Mouse (Mus musculus) B cell, adult (primary cell): ENCODE results near the gene Idh1. TPM values are rescaled to one million over a fixed set of nuclear protein-coding genes. Genes with fewer than 3 reads are reported as not detected.

Experiments used
- total RNA-seq: library from RNA; stranded (reverse); gene quantifications from 4 replicates; pipeline ENCODE4 v1.2.4, GENCODE M21; 2023; ENCODE audit not compliant: inconsistent age

Idh1 gene
- 4.7 to 7.3 TPM (median 5.7 TPM) in 4 replicates for total RNA-seq

DNA sequence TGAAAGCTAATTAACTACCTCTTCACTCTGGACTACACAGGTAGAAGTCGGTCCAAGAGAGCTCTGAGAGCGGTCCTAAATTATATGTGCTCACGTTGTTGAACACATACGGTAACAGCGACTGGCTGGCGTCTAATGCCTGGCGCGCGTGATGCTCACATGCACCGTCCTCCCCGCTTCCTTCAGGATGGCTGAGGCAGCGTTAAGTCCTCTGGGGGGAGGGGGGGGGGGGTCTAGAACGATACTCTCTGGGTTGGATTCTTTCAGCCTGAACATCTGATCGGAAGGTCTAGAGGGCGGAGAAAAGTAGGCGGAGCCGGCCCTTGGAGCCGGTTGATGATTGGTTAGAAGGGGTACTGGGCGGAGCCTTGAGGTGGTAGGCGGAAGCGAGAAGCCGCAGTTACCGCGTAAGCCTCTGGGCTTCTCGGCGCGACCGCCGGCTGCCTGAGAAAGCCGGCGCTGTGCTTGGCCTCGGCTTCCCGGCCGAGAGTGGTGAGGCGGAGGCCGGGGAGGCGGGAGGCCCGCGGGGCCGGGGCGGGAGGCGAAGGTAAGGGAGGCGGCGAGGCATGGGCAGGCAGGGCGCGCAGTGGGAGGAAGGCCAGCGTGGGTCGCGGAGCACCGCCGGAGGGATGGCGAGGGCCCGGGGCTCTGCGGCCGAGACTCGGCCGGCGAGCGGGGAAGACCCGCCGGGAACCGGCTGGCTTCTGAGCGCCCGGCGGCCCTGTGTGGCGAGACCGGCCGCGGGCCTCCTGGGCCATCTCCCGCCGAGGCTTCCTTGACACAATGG is at the start of gene Idh1, which contains the start of gene Pikfyve:
Gene Idh1, minus strand, starts transcription at position 214 of the 787 bp plus-strand sequence.
Gene Pikfyve, plus strand, starts transcription at position 397 of the 787 bp plus-strand sequence.

DNA sequence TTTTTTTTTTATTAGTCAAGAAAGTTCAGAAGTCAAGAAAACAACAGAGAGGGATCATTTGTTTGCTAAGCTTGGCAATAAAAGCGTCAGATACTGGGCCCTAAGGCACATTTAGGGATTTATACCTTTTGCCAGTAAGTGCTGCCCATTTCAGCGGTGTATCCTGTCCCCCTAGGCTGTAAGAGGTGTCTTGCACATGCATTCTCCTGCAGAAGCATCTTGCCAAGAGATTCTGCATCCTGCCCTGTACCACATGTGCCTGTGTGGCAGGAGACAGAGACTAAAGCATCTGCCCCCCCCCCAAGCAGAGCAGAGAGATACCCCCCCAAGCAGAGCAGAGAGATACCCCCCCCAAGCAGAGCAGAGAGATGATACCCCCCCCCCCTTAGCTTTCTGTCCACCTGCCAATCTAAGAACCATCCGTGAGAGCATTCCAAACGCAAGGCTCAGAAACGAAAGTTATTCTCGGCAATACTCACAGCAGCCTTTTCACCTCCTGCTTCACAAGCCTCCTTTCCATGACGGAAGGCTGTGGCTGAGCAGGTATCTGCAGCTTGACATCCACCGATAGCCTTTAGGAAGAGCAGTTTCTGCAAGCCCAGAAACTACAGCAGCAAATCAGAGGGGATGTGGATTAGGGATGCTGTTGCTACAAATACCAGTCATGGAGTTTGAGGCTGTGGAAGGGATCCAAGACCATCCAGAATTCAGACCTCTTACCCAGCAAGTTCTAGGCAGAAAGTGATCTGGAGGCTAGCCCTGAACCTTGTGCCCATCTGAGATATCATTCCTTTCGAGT is 63.5 kb downstream of the Idh1 start, which contains the start of gene D630023F18Rik:
Gene D630023F18Rik, minus strand, starts transcription at position 641 of the 799 bp plus-strand sequence.

DNA sequence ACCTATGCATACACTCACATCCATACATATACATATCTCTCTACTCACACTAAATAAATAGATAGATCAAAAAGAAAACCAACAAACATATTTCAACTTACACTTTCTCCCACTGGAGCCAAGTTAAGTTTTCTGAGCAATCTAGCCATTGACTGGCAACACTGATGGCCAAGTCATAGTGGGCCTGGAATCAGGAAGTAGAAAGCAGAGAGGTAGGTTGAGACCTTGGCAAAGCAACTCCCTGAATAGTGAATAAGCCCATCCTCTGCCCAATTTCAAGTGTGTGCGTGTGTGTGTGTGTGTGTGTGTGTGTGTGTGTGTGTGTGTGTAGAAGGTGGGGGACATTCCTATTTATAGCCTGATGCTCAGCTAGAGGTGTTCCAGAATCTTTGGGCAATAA is 66.9 kb downstream of the Idh1 start, which contains the start of gene Gm28845:
Gene Gm28845, minus strand, starts transcription at position 121 of the 400 bp plus-strand sequence.

Other genes with a start within 250 kb of the Idh1 start
- 94.1 to 99.0 TPM (median 96.4 TPM) in 4 replicates for gene Plekhm3, start 229.7 kb downstream of the Idh1 start, total RNA-seq
- not detected in 4 replicates for gene Akr1cl, start 153.7 kb downstream of the Idh1 start, total RNA-seq
- not detected in 4 replicates for gene Cryge, start 135.4 kb downstream of the Idh1 start, total RNA-seq
- gene Crygd, start 123.0 kb downstream of the Idh1 start, total RNA-seq, result not detected in 4 replicates
- not detected in 4 replicates for gene Crygc, start 112.8 kb downstream of the Idh1 start, total RNA-seq
- not detected in 4 replicates for gene Crygb, start 104.2 kb downstream of the Idh1 start, total RNA-seq
- gene Cryga, start 83.1 kb downstream of the Idh1 start, total RNA-seq, result not detected in 4 replicates
- not detected in 4 replicates for gene Gm28845, start 66.9 kb downstream of the Idh1 start, total RNA-seq
- gene D630023F18Rik, start 63.3 kb downstream of the Idh1 start, total RNA-seq, result not detected in 4 replicates
- 52.7 to 64.8 TPM (median 60.1 TPM) in 4 replicates for gene Pikfyve, start 183 bp upstream of the Idh1 start, total RNA-seq
- gene Pth2r, start 95.6 kb upstream of the Idh1 start, total RNA-seq, result not detected in 4 replicates